Mouse (Mus musculus): ENCODE data around the gene Hmga1b.
"Not testable (repeated sequence)": the region's sequence is repeated elsewhere in the genome, so short reads cannot be mapped to it uniquely, and the experiment has no call there.

DNA sequence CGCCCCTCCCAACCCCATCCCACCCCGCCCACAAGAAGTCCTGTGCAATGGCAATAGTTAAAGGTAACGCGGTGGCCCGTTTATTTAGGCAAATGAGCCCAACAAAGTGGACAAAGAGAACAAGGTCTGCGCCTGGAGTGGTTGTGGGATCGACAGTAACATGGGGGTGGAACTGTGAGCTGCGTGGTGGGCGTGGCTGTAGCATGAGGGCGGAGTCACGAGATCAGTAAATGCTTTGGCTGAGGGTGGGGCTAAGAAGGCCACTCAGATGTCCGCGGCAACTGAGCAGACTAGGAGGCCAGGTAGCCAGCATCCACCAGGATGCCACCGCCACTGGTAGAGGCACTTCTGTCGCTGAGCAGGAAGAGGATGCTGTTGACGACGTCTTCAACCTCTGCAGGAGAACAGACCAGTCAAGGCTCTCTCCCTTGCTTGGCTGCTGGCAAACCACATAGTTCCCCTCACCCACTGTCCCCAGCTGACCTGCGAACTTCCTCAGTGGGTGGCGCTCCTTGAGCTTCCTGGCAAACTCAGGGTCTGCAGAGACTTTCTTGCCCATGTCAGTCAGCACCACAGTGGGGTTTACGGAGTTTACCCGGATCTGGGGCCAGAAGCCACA, 33.1 kb upstream of the Hmga1b start:
- not testable (repeated sequence) for TF ChIP-seq POLR2A (IDR thresholded peaks at IDR 0.05; ENCODE audit: control insufficient read depth, low read depth, low read length); CTCF (IDR thresholded peaks at IDR 0.05; ENCODE audit: control insufficient read depth, insufficient read depth, insufficient replicate concordance, low read depth, low read length)

Measured in testis, adult 2 months (tissue).